Mouse (Mus musculus) granulocyte monocyte progenitor cell, adult 5-6 weeks (primary cell): ENCODE results near the gene Dot1l. TPM values are rescaled to one million over a fixed set of nuclear protein-coding genes. Genes with fewer than 3 reads are reported as not detected.

Experiments
- ATAC-seq: replicated peaks from 2 replicates; pipeline ENCODE4 v1.8.0; 2016; ENCODE audit warnings: mild to moderate bottlenecking, moderate TSS enrichment, inconsistent platforms; ENCODE audit not compliant: poor library complexity, severe bottlenecking
- total RNA-seq, 2 experiments: library from RNA; stranded (forward) in 1 of 2; stranded (reverse) in 1 of 2; fragments of 200-712, 200-1000 nt in 1 of 2; fragments of >200 nt in 1 of 2; fragmentation: Nextera tagmentation in 1 of 2; gene quantifications; 2 replicates each; pipeline ENCODE4 v1.2.3; 2014 to 2017

Gene Dot1l
- total RNA-seq, 2 experiments from 2014 or later, result 13.4 to 41.6 TPM

DNA sequence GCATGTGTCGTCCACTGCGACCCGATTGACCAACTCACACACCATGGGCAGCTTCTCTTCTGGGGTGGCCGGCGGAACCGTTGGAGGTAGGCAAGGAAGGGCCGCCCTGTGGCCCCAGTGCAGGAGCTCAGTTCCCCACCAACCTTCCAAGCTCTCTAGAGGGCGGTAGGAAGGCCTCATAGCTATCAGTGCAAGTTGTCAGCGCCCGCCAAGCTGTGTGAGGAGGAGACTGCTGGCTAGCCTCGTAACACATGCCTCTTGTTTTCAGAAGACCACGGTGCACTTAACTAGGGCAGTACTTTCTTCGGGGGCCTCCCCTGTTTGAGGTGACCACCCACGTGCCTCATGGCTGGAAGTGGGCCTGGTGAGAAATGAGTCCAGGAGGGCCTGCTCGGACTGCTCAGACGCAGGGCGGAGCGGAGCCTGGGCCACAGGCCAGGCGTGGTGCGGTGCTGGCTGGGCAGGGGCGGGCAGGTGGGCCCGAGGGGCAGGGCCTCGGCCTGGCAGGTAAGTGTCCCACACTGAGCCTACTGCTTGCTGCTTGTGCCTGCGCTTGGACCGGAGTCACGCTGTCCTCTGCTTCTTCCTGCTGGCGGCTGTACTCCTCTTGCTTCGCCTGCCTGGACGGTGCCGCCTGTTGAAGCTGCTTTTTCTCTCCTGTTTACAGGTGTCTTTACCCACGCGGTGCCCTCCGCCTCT lies 36.6 kb downstream of the Dot1l start:
- no peak for ATAC-seq

- ATAC-seq, result peak; percentile 54
Measured at GRCm38 (mm10) chr10:80792175-80793032, 37.4 kb downstream of the Dot1l start.

GRCm38 (mm10) chr10:80793033-80793784 lies 38.2 kb downstream of the Dot1l start:
- no peak for ATAC-seq

GRCm38 (mm10) chr10:80793803-80794202 lies 38.8 kb downstream of the Dot1l start:
- ATAC-seq, result no peak

- no peak for ATAC-seq
Measured at GRCm38 (mm10) chr10:80794750-80795149, 39.7 kb downstream of the Dot1l start.

DNA sequence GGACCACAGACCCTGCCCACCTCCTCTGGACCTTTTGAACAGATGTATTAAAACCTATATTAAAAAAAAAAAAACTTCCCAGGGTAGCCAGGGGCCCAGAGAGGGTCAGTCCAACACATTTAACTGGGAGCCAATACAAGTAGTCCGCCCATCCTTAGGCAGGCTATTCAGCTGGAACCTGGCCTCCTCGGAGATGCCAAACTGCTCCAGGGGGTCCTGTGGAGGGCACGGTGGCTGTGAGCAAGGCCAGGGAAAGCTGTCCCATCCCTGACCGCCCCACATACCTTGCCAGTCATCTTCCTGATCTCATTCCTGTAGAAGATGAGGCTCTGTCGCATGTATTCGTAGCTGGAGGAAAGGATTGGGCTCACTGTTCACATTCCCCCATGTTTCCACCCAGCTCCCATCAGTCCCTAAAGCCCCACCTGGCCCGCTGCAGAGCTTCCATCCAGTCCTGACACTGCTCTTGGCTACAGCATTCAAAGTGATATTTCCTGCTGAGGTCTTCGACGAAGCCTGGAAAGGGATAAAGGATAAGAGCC lies 41.4 kb downstream of the Dot1l start:
- no peak for ATAC-seq

- ATAC-seq, result peak; percentile 55
Measured at GRCm38 (mm10) chr10:80797186-80798149, 42.5 kb downstream of the Dot1l start.

GRCm38 (mm10) chr10:80798150-80799006 lies 43.4 kb downstream of the Dot1l start, which contains the start of the genes Sf3a2 and Plekhj1:
Gene Sf3a2 (plus strand): TSS chr10:80798198.
Gene Plekhj1 (minus strand): TSS chr10:80798626.
- peak; percentile 82 for ATAC-seq

DNA sequence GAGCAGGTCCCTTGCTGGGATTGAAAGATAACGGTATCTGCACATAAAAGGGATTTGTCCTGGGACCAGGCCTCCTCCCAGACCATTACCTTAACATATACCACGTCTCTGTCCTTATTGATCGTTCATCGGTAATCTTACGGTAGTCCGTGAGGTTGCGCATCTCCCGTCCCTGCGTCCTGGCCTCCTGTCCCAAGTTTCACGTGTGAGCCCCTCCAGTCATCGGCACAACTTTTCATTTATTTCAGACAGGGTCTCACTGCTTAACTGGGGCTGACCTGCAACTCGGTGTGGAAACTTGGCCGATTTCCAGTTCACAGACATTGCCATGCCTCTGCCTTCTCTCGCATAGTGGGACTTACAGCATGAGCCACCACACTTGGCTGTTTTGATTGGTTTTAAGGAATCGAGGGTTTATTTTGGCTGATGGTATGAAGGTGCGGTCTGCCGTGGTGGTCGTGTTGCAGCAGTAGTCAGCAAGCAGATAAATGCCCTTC lies 44.1 kb downstream of the Dot1l start:
- no peak for ATAC-seq

GRCm38 (mm10) chr10:80802204-80802912 lies 47.4 kb downstream of the Dot1l start:
- no peak for ATAC-seq

DNA sequence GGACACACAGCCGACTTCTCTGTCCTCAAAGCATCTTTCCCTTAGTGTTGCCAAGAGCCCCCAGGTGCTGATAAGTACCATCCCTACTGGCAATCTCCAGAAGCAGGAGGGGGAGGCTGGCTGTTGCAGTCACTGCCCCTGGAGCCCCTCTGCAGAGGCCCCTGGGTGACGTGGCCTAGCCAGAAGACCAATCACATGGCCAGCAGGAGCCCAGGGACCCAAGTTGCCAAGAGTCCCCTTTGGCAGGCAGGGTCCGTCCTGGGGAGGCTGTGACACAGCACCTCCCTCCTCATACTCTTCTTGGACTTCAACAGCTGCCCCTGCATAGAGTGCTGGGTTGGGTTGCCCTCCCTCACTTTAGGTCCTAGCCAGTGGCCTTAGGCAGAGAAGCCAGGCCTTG lies 48.0 kb downstream of the Dot1l start:
- no peak for ATAC-seq

DNA sequence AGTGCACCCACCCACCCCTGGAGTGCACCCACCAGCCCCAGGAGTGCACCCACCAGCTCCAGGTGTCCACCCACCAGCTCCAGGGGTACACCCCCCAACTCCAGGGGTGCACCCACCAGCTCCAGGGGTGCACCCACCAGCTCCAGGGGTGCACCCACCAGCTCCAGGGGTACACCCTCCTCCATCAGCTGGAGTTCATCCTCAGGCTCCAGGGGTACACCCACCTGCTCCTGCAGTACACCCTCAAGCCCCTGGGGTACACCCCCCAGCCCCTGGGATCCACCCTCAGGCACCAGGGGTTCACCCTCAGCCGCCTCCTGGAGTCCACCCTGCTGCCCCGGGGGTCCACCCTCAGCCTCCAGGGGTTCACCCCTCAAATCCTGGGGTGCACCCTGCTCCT lies 49.3 kb downstream of the Dot1l start:
- no peak for ATAC-seq

- ATAC-seq, result no peak
Measured at GRCm38 (mm10) chr10:80804916-80805315, 49.9 kb downstream of the Dot1l start, which contains the start of gene Amh. Gene Amh (plus strand): TSS chr10:80805243.

DNA sequence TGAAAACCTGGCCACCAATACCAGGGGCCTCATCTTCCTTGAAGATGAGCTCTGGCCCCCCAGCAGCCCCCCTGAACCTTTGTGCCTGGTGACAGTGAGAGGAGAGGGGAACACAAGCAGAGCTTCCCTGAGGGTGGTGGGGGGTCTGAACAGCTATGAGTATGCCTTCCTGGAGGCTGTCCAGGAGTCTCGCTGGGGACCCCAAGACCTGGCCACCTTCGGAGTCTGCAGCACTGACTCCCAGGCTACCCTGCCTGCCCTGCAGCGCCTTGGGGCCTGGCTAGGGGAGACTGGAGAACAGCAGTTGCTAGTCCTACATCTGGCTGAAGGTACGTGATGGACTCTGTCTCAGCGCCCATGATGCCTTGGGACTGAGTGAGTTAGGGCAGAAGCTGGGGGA lies 50.3 kb downstream of the Dot1l start:
- no peak for ATAC-seq

DNA sequence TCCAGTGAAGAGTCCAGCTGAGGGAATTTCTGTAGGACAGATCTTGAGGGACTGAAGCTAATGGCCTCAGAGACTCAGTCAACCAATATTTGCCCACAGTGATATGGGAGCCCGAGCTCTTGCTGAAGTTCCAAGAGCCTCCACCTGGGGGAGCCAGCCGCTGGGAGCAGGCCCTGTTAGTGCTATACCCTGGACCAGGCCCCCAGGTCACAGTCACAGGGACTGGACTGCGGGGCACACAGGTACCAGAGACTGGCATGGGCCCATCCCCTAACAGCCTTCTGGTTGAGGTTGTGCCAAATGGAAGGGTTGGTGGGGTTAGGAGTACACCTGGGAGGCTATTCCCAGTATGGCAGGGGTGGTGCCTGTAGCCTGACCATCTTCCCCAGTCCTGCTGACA lies 50.9 kb downstream of the Dot1l start:
- ATAC-seq, result peak; percentile 58

GRCm38 (mm10) chr10:80806341-80807056 lies 51.5 kb downstream of the Dot1l start:
- ATAC-seq, result peak; percentile 12; the same call in 1 of the 2 replicates
